Mouse (Mus musculus): ENCODE results near the gene Alk.

DNA sequence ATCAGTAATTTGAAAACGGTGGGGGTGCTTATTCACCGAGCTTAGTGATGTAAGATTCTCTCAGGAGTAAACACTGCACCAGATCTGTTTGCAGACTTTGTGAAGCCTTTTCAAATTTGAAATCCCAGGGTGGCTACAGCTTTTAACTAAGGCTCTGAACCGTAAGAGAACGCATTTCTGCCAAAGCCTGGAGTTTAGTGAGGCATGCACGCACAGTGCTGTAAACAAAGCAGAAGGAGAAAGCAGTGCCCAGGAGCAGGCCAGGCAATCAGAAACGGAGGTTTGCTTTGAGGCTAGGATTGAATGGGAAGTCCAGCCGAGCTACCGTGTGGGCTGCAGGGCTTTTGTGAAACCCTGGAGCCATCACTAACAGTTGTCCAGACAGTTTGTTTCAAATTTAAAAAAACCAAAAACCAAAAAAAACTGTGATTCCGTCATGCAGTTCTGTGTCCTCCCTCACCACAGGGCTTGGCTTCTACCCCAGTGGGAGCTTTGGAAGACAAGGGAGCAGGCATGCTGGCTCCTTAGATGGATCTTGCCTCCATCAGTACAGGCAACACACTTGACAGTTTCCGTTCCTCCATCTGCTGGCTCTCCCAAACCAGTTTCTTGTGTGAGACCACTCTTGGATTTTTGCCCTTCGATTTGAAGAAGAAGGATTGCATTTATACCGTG, 409.3 kb downstream of the Alk start:
- TF ChIP-seq CTCF (IDR thresholded peaks at IDR 0.05; ENCODE audit: low read depth, low read length) (no peak), TAL1 (conservative IDR thresholded peaks at IDR 0.05; ENCODE audit: low read depth, low read length) (no peak), GATA1 (IDR thresholded peaks at IDR 0.05; ENCODE audit: borderline replicate concordance, low read length) (no peak)

Data from G1E (cell line).